ENCODE assay signal across 9 mouse cellular contexts in the genomic region with DNA sequence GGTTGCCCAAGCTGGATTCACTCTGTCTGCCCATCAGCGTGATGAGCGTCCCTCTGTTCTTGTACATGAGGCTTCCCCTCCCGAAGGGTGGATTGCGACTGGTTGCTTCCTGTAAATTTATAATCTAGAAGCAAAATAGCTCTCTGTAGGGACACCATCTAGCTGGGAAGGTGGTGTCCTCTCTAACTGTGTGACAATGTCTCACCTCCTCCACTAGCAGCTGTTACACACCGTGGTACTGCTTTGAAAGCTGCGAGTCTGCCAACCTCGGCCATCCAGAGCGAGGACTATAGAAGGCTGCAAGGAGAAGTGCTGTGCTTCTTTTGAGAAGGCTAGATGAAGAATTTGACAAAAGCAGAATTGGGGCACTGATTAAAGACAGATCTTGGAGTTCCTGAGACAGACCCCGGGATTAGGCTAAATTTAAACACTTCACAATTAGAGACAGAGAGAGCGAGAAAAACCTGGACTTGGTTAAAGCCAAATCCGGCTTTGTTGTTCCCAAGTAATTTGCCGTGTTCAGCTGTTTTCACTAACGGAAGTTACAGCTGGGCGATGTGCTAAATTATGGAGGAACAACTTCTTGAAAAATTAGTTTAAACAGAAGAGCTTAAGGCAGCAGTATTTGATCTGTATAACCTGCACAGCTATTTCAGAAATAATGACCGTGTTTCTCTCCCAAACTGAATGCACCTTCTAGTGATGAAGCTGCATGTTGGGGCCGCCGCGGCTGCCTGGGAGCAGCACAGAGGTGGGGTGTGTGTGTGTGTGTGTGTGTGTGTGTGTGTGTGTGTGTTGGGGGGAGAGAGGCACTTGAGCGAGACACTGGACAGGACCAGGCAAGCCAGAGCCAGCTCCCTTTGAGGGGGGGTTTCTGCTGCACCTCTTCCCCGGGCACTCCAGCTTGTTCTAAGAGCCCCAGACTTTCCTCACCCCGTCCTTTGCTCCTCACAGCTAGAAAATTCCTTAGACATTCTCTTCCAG. TPM values are rescaled to one million over a fixed set of nuclear protein-coding genes. Genes with fewer than 3 reads are reported as not detected.
A peak's percentile ranks its signal among the peaks of the same experiment; 100 is the strongest.
DNase-seq lines count a peak whose midpoint lies in the region; ATAC-seq and TF ChIP-seq lines count a peak whose summit lies in the region.
"Had no signal": no experiment of that assay in that cellular context is flagged by ENCODE, and none has a peak within 500 bp of the region (broad histone marks: within the 10 kb centered on the region; RNA-seq: fewer than 3 reads in every experiment).

No protein-coding gene starts in this region.

- H3K4me1 ChIP-seq in liver, postnatal 0 days (ENCODE audit: insufficient read depth): peaks cover 3% of the 10 kb centered on the region; the same call in 1 of the 2 replicates
- H3K4me1 ChIP-seq in liver, embryonic 11.5 days (replicated peaks; ENCODE audit: control insufficient read depth, insufficient read depth, low read length): no peaks in the 10 kb centered on the region
- peaks cover 6% of the 10 kb centered on the region for H3K4me1 ChIP-seq in hindbrain, embryonic 16.5 days (ENCODE audit: control insufficient read depth, insufficient read depth, low read depth, low read length)
- H3K4me1 ChIP-seq in stomach, postnatal 0 days (replicated peaks; ENCODE audit: control insufficient read depth, insufficient read depth): no peaks in the 10 kb centered on the region

- H3K4me2 ChIP-seq in liver, postnatal 0 days (ENCODE audit: low read depth, low read length): no peak overlapping the region
- H3K4me2 ChIP-seq in liver, embryonic 11.5 days: no peak overlapping the region
- no peak overlapping the region for H3K4me2 ChIP-seq in hindbrain, embryonic 16.5 days (ENCODE audit: low read length)
- no peak overlapping the region for H3K4me2 ChIP-seq in stomach, postnatal 0 days (replicated peaks; ENCODE audit: low read depth)

- peak overlapping the region; percentile 11; the same call in 1 of the 2 replicates for H3K4me3 ChIP-seq in gastrocnemius, adult 2 months
- no peak overlapping the region for H3K4me3 ChIP-seq in liver, postnatal 0 days (ENCODE audit: low read depth, low read length)
- no peak overlapping the region for H3K4me3 ChIP-seq in liver, embryonic 11.5 days (ENCODE audit: low read depth, low read length)
- H3K4me3 ChIP-seq in hindbrain, embryonic 16.5 days (ENCODE audit: low read length): no peak overlapping the region
- no peak overlapping the region for H3K4me3 ChIP-seq in stomach, postnatal 0 days (ENCODE audit: low read depth, low read length)

- H3K27me3 ChIP-seq in liver, postnatal 0 days (ENCODE audit: insufficient read depth, low read length): no peaks in the 10 kb centered on the region
- no peaks in the 10 kb centered on the region for H3K27me3 ChIP-seq in liver, embryonic 11.5 days (replicated peaks; ENCODE audit: control insufficient read depth, insufficient read depth, low read length)
- no peaks in the 10 kb centered on the region for H3K27me3 ChIP-seq in hindbrain, embryonic 16.5 days (replicated peaks; ENCODE audit: control insufficient read depth, insufficient read depth, low read length)
- no peaks in the 10 kb centered on the region for H3K27me3 ChIP-seq in stomach, postnatal 0 days (ENCODE audit: control insufficient read depth, insufficient read depth, low read length)

- TF ChIP-seq CTCF in gastrocnemius, adult 2 months (IDR thresholded peaks at IDR 0.05): no peak
- no peak for TF ChIP-seq CTCF in liver, postnatal 0 days (IDR thresholded peaks at IDR 0.05; ENCODE audit: low read depth)
- TF ChIP-seq CTCF in stomach, postnatal 0 days (IDR thresholded peaks at IDR 0.05; ENCODE audit: low read depth): no peak

- no peak for TF ChIP-seq EP300 in liver, postnatal 0 days (IDR thresholded peaks at IDR 0.05; ENCODE audit: low read depth)
- TF ChIP-seq EP300 in stomach, postnatal 0 days (optimal IDR thresholded peaks at IDR 0.05): no peak

- DNase-seq in gastrocnemius, adult 2 months: no peak
- DNase-seq in gastrocnemius, postnatal 14 days: no peak
- no peak for DNase-seq in liver, postnatal 0 days
- no peak for DNase-seq in liver, embryonic 11.5 days (ENCODE audit: low spot score)
- no peak for DNase-seq in stomach, postnatal 0 days (ENCODE audit: low spot score)
- DNase-seq in T-cell, adult 2 months (ENCODE audit: low spot score): no peak
- DNase-seq in heart, postnatal 25 days (ENCODE audit: low spot score): no peak
- DNase-seq: lung, adult 18-20 months had no signal

- H3K9me3 ChIP-seq in liver, postnatal 0 days (ENCODE audit: low read length): no peaks in the 10 kb centered on the region
- H3K9me3 ChIP-seq in liver, embryonic 11.5 days (ENCODE audit: control insufficient read depth, low read length): no peaks in the 10 kb centered on the region
- H3K9me3 ChIP-seq in hindbrain, embryonic 16.5 days (ENCODE audit: control insufficient read depth, low read length): no peaks in the 10 kb centered on the region
- no peaks in the 10 kb centered on the region for H3K9me3 ChIP-seq in stomach, postnatal 0 days (ENCODE audit: control insufficient read depth, low read length)

- H3K27ac ChIP-seq in gastrocnemius, adult 2 months: peak overlapping the region; percentile 73
- H3K27ac ChIP-seq in liver, postnatal 0 days (ENCODE audit: low read depth): 0 out of 2 replicates have a peak overlapping the region, but pooled peaks have one; percentile 29
- no peak overlapping the region for H3K27ac ChIP-seq in liver, embryonic 11.5 days (ENCODE audit: low read depth, low read length)
- peak overlapping the region; percentile 39; the same call in 1 of the 2 replicates for H3K27ac ChIP-seq in hindbrain, embryonic 16.5 days (ENCODE audit: low read depth, low read length)
- H3K27ac ChIP-seq in stomach, postnatal 0 days (replicated peaks): peak overlapping the region; percentile 18; the same call in 1 of the 2 replicates

- H3K9ac ChIP-seq in liver, postnatal 0 days (replicated peaks): no peak overlapping the region
- no peak overlapping the region for H3K9ac ChIP-seq in liver, embryonic 11.5 days (ENCODE audit: low read depth, low read length)
- H3K9ac ChIP-seq in hindbrain, embryonic 16.5 days (ENCODE audit: low read depth, low read length): no peak overlapping the region
- no peak overlapping the region for H3K9ac ChIP-seq in stomach, postnatal 0 days (ENCODE audit: low read length)

- WGBS in liver, postnatal 0 days (ENCODE audit: insufficient replicate concordance): 82% methylated on average over 21 of the region's 21 CpGs
- 85% methylated on average over 21 of the region's 21 CpGs for WGBS in liver, embryonic 11.5 days
- WGBS in hindbrain, embryonic 16.5 days: 78% methylated on average over 21 of the region's 21 CpGs
- 56% methylated on average over 20 of the region's 21 CpGs for WGBS in stomach, postnatal 0 days

- no peaks in the 10 kb centered on the region for H3K36me3 ChIP-seq in liver, postnatal 0 days (replicated peaks; ENCODE audit: insufficient read depth, low read length)
- no peaks in the 10 kb centered on the region for H3K36me3 ChIP-seq in liver, embryonic 11.5 days (ENCODE audit: control insufficient read depth, insufficient read depth, low read length)
- H3K36me3 ChIP-seq in hindbrain, embryonic 16.5 days (ENCODE audit: control insufficient read depth, insufficient read depth, low read length): no peaks in the 10 kb centered on the region
- no peaks in the 10 kb centered on the region for H3K36me3 ChIP-seq in stomach, postnatal 0 days (ENCODE audit: control insufficient read depth, insufficient read depth, low read length)

- intact Hi-C loops in gastrocnemius, adult 2 months (cut with DNase I): no loop called here
- intact Hi-C loops in gastrocnemius, postnatal 14 days (cut with DNase I; ENCODE audit: low total_unique reads): no loop called here
- intact Hi-C loops in heart, postnatal 25 days (cut with DNase I): no loop called here

- ATAC-seq in liver, postnatal 0 days: no peak
- ATAC-seq in liver, embryonic 11.5 days (replicated peaks; ENCODE audit: low FRiP score): no peak
- no peak for ATAC-seq in hindbrain, embryonic 16.5 days
- ATAC-seq in stomach, postnatal 0 days (ENCODE audit: low FRiP score, low TSS enrichment): no peak

RNA-seq across cellular contexts. Expression of gene Taf11, which starts 50.8 kb away (rescaled TPM):
- total RNA-seq in gastrocnemius, adult 2 months (2021): 10 to 100 TPM; 14.0 to 19.1 TPM
- 10 to 100 TPM; 16.5 to 17.7 TPM for total RNA-seq in gastrocnemius, postnatal 14 days (2021)
- 17.4 and 17.8 TPM in 2 replicates for polyA plus RNA-seq in liver, postnatal 0 days (2015; fragmentation: Nextera tagmentation; extraction: Ambion mirVana)
- 61.0 and 70.0 TPM in 2 replicates for polyA plus RNA-seq in liver, embryonic 11.5 days (2014; fragmentation: Nextera tagmentation; extraction: Ambion mirVana)
- 51.6 and 58.2 TPM in 2 replicates for polyA plus RNA-seq in hindbrain, embryonic 16.5 days (2015; fragmentation: Nextera tagmentation; extraction: Ambion mirVana)
- polyA plus RNA-seq in stomach, postnatal 0 days (2015; fragmentation: Nextera tagmentation; extraction: Ambion mirVana): 33.4 and 34.0 TPM in 2 replicates
- total RNA-seq in heart, postnatal 25 days (2021): 10 to 100 TPM; 21.3 to 22.5 TPM

RNA-seq across cellular contexts. Expression of gene Anks1, which starts 51.3 kb away (rescaled TPM):
- 10 to 100 TPM in 1 of 2 experiments, 1 to 10 TPM in 1; 8.8 to 23.4 TPM for total RNA-seq in gastrocnemius, adult 2 months (2021)
- 10 to 100 TPM; 13.9 to 14.6 TPM for total RNA-seq in gastrocnemius, postnatal 14 days (2021)
- polyA plus RNA-seq in liver, postnatal 0 days (2015; fragmentation: Nextera tagmentation; extraction: Ambion mirVana): 2.3 and 3.0 TPM in 2 replicates
- polyA plus RNA-seq in liver, embryonic 11.5 days (2014; fragmentation: Nextera tagmentation; extraction: Ambion mirVana): 8.3 and 8.9 TPM in 2 replicates
- polyA plus RNA-seq in hindbrain, embryonic 16.5 days (2015; fragmentation: Nextera tagmentation; extraction: Ambion mirVana): 44.0 and 54.2 TPM in 2 replicates
- 7.8 and 8.3 TPM in 2 replicates for polyA plus RNA-seq in stomach, postnatal 0 days (2015; fragmentation: Nextera tagmentation; extraction: Ambion mirVana)
- 10 to 100 TPM; 56.8 to 61.6 TPM for total RNA-seq in heart, postnatal 25 days (2021)
